Mouse (Mus musculus) right cerebral cortex, postnatal 10 days (tissue): ENCODE data around the gene Ascl5.

Experiments
- DNase-seq, 2 experiments: peaks; one replicate each; pipeline ENCODE4 v3.0.0; 2021; ENCODE audit warnings: low spot score in 2 of 2

The Ascl5 gene

GRCm38 (mm10) chr1:136051013-136051315 lies 360 bp downstream of the Ascl5 start:
- DNase-seq = peak; percentile 67 to 74

GRCm38 (mm10) chr1:136051465-136051864 lies 861 bp downstream of the Ascl5 start:
- peak; percentile 90 to 91 for DNase-seq

GRCm38 (mm10) chr1:136052547-136052946 lies 1.9 kb downstream of the Ascl5 start, which contains the start of gene Cacna1s:
Gene Cacna1s (plus strand): TSS chr1:136052750.
- DNase-seq = no peak

GRCm38 (mm10) chr1:136055771-136056170 lies 5.2 kb downstream of the Ascl5 start:
- peak; percentile 77 to 90 for DNase-seq

GRCm38 (mm10) chr1:136058594-136058993 lies 8.0 kb downstream of the Ascl5 start:
- DNase-seq = no peak

GRCm38 (mm10) chr1:136061041-136061789 lies 10.6 kb downstream of the Ascl5 start:
- DNase-seq = peak; percentile 91

- no peak for DNase-seq
Measured at GRCm38 (mm10) chr1:136061790-136062141, 11.2 kb downstream of the Ascl5 start.

- DNase-seq = peak; percentile 62 to 71
Measured at GRCm38 (mm10) chr1:136063991-136064390, 13.4 kb downstream of the Ascl5 start.

GRCm38 (mm10) chr1:136066621-136067020 lies 16.0 kb downstream of the Ascl5 start:
- no peak for DNase-seq

GRCm38 (mm10) chr1:136067579-136067978 lies 17.0 kb downstream of the Ascl5 start:
- DNase-seq = no peak

GRCm38 (mm10) chr1:136076086-136076485 lies 25.5 kb downstream of the Ascl5 start:
- peak in 1 of 2 experiments; percentile 53 for DNase-seq

GRCm38 (mm10) chr1:136077656-136078055 lies 27.1 kb downstream of the Ascl5 start:
- no peak for DNase-seq

GRCm38 (mm10) chr1:136081161-136081560 lies 30.6 kb downstream of the Ascl5 start:
- no peak for DNase-seq

- no peak for DNase-seq
Measured at GRCm38 (mm10) chr1:136085988-136086685, 35.5 kb downstream of the Ascl5 start.

GRCm38 (mm10) chr1:136089368-136090165 lies 39.0 kb downstream of the Ascl5 start:
- DNase-seq = no peak

- no peak for DNase-seq
Measured at GRCm38 (mm10) chr1:136093726-136094125, 43.1 kb downstream of the Ascl5 start.

GRCm38 (mm10) chr1:136094807-136095206 lies 44.2 kb downstream of the Ascl5 start:
- no peak for DNase-seq
